Comparison of ENCODE assay signal across 8 mouse cellular contexts in genomic region chr9:107904726-107905125, GRCm38 (mm10). TPM values are rescaled to one million over a fixed set of nuclear protein-coding genes. Genes with fewer than 3 reads are reported as not detected.
A peak's percentile ranks its signal among the peaks of the same experiment; 100 is the strongest.
DNase-seq lines count a peak whose midpoint lies in the region; ATAC-seq lines count a peak whose summit lies in the region.

No protein-coding gene starts in this region.

- H3K27me3 ChIP-seq in hindbrain, embryonic 13.5 days: peaks cover 43% of the 10 kb centered on the region

- H3K4me2 ChIP-seq in hindbrain, embryonic 13.5 days: no peak overlapping the region

- H3K9me3 ChIP-seq in hindbrain, embryonic 13.5 days: no peaks in the 10 kb centered on the region

- peaks cover 27% of the 10 kb centered on the region for H3K36me3 ChIP-seq in hindbrain, embryonic 13.5 days

- H3K9ac ChIP-seq in hindbrain, embryonic 13.5 days: no peak overlapping the region

- peak; percentile 14; the same call in 1 of the 2 replicates for ATAC-seq in hindbrain, embryonic 13.5 days (ENCODE audit: low FRiP score)
- peak; percentile 72 for ATAC-seq in megakaryocyte-erythroid progenitor cell, adult 5-6 weeks (replicated peaks; ENCODE audit: low FRiP score, low TSS enrichment, poor library complexity, severe bottlenecking)

- WGBS in hindbrain, embryonic 13.5 days: 4% methylated on average over 4 of the region's 4 CpGs

- H3K4me1 ChIP-seq in hindbrain, embryonic 13.5 days (replicated peaks): peaks cover 42% of the 10 kb centered on the region

- H3K4me3 ChIP-seq in hindbrain, embryonic 13.5 days: no peak overlapping the region

- DNase-seq in WW6 (ENCODE audit: low read depth, low spot score): peak; percentile 68
- DNase-seq in cerebellum, postnatal 10 days: peak; percentile 95 to 96
- peak; percentile 83 to 86 for DNase-seq in frontal cortex, postnatal 25 days (ENCODE audit: low spot score in 2 of 2)
- peak; percentile 69 to 93 for DNase-seq in left cerebral cortex, adult 8-10 months (ENCODE audit: low spot score in 2 of 2)
- peak; percentile 87 to 92 for DNase-seq in right cerebral cortex, postnatal 10 days (ENCODE audit: low spot score in 2 of 2)
- DNase-seq in urinary bladder, postnatal 36 days (ENCODE audit: low spot score in 2 of 2): peak; percentile 84 to 88

- no peak overlapping the region for H3K27ac ChIP-seq in hindbrain, embryonic 13.5 days

RNA-seq across cellular contexts. Expression of gene Mst1r, which starts 1.9 kb away (rescaled TPM):
- polyA plus RNA-seq in hindbrain, embryonic 13.5 days (2015; fragmentation: Nextera tagmentation; extraction: Ambion mirVana): 1.8 and 2.1 TPM in 2 replicates
- 1 to 10 TPM in 2 of 4 experiments, under 1 TPM in 2; 0.72 to 1.7 (median 1.0) TPM for total RNA-seq in left cerebral cortex, adult 8-10 months (2022)
- not detected in 2 replicates for total RNA-seq in megakaryocyte-erythroid progenitor cell, adult 5-6 weeks (2014; fragmentation: Nextera tagmentation)
- not detected in 2 replicates for total RNA-seq in megakaryocyte-erythroid progenitor cell, adult 5-6 weeks (2017)

RNA-seq across cellular contexts. Expression of gene Mon1a, which starts 16.8 kb away (rescaled TPM):
- 25.2 and 25.5 TPM in 2 replicates for polyA plus RNA-seq in hindbrain, embryonic 13.5 days (2015; fragmentation: Nextera tagmentation; extraction: Ambion mirVana)
- 10 to 100 TPM; 23.7 to 27.5 (median 26.1) TPM for total RNA-seq in left cerebral cortex, adult 8-10 months (2022)
- total RNA-seq in megakaryocyte-erythroid progenitor cell, adult 5-6 weeks (2014; fragmentation: Nextera tagmentation): 3.7 and 7.2 TPM in 2 replicates
- total RNA-seq in megakaryocyte-erythroid progenitor cell, adult 5-6 weeks (2017): 6.1 and 12.6 TPM in 2 replicates

RNA-seq across cellular contexts. Expression of gene Actl11, which starts 23.5 kb away (rescaled TPM):
- not detected in 2 replicates for polyA plus RNA-seq in hindbrain, embryonic 13.5 days (2015; fragmentation: Nextera tagmentation; extraction: Ambion mirVana)
- total RNA-seq in left cerebral cortex, adult 8-10 months (2022): not detected
- total RNA-seq in megakaryocyte-erythroid progenitor cell, adult 5-6 weeks (2014; fragmentation: Nextera tagmentation): not detected in 2 replicates
- not detected in 2 replicates for total RNA-seq in megakaryocyte-erythroid progenitor cell, adult 5-6 weeks (2017)

RNA-seq across cellular contexts. Expression of gene Camkv, which starts 30.7 kb away (rescaled TPM):
- 12.4 and 13.3 TPM in 2 replicates for polyA plus RNA-seq in hindbrain, embryonic 13.5 days (2015; fragmentation: Nextera tagmentation; extraction: Ambion mirVana)
- 100 to 1,000 TPM; 372 to 403 (median 398) TPM for total RNA-seq in left cerebral cortex, adult 8-10 months (2022)
- total RNA-seq in megakaryocyte-erythroid progenitor cell, adult 5-6 weeks (2014; fragmentation: Nextera tagmentation): 0.22 TPM in 1 of 2 replicates, not detected in the other
- not detected in 2 replicates for total RNA-seq in megakaryocyte-erythroid progenitor cell, adult 5-6 weeks (2017)

RNA-seq across cellular contexts. Expression of gene Rbm6, which starts 31.7 kb away (rescaled TPM):
- polyA plus RNA-seq in hindbrain, embryonic 13.5 days (2015; fragmentation: Nextera tagmentation; extraction: Ambion mirVana): 121 and 122 TPM in 2 replicates
- total RNA-seq in left cerebral cortex, adult 8-10 months (2022): 10 to 100 TPM; 56.0 to 69.3 (median 59.4) TPM
- 123 and 150 TPM in 2 replicates for total RNA-seq in megakaryocyte-erythroid progenitor cell, adult 5-6 weeks (2014; fragmentation: Nextera tagmentation)
- total RNA-seq in megakaryocyte-erythroid progenitor cell, adult 5-6 weeks (2017): 164 and 174 TPM in 2 replicates
